Mouse (Mus musculus) forebrain, embryonic 10.5 days (tissue): Measurements from ENCODE around the gene Gdpd5. TPM values are rescaled to one million over a fixed set of nuclear protein-coding genes. Genes with fewer than 3 reads are reported as not detected.

ENCODE experiments used
- DNase-seq: peaks from one replicate; pipeline ENCODE4 v3.0.0-alpha.2; 2017; ENCODE audit warnings: low spot score; ENCODE audit errors: extremely low spot score
- H3K27ac ChIP-seq: fragments of 300-500 bp; sonication (generic); 2 replicates; pipeline ENCODE4 v1.5.1; 2016; ENCODE audit warnings: mild to moderate bottlenecking
- H3K27me3 ChIP-seq: fragments of 300-500 bp; sonication (generic); 2 replicates; pipeline ENCODE4 v1.6.1; 2016; ENCODE audit warnings: mild to moderate bottlenecking; ENCODE audit not compliant: poor library complexity, severe bottlenecking
- H3K36me3 ChIP-seq: fragments of 300-500 bp; sonication (generic); replicated peaks from 2 replicates; pipeline ENCODE4 v1.6.1; 2016; ENCODE audit warnings: mild to moderate bottlenecking, moderate library complexity
- H3K4me1 ChIP-seq: fragments of 300-500 bp; sonication (generic); 2 replicates; pipeline ENCODE4 v1.6.1; 2016
- H3K4me3 ChIP-seq: fragments of 300-500 bp; sonication (generic); 2 replicates; pipeline ENCODE4 v1.5.1; 2016; ENCODE audit warnings: mild to moderate bottlenecking, moderate library complexity
- H3K9me3 ChIP-seq: fragments of 300-500 bp; sonication (generic); 2 replicates; pipeline ENCODE4 v1.6.1; 2016; ENCODE audit warnings: mild to moderate bottlenecking, moderate library complexity
- WGBS: fragments of 180-500 bp; shearing (Covaris S2); methylation state at CpG from one replicate; pipeline ENCODE4 v1.1.7; 2016; 5-methylcytosine and 5-hydroxymethylcytosine counted together
- polyA plus RNA-seq: library from polyadenylated mRNA; unstranded; fragments of >200 nt; fragmentation: Nextera tagmentation; extraction: Ambion mirVana; gene quantifications from 2 replicates; pipeline ENCODE4 v1.2.1, GENCODE M21; 2016

The Gdpd5 gene
- polyA plus RNA-seq, 1 experiment from 2014 or later: 15.9 TPM

- no peak overlapping the region for H3K4me3 ChIP-seq
- no peaks in the 10 kb centered on the region for H3K9me3 ChIP-seq
- peaks cover 11% of the 10 kb centered on the region for H3K4me1 ChIP-seq
- H3K27ac ChIP-seq: no peak overlapping the region
- H3K36me3 ChIP-seq: peaks cover 10% of the 10 kb centered on the region
- no peak for DNase-seq
- WGBS: 82% methylated on average over 3 of the region's 3 CpGs
- H3K27me3 ChIP-seq: no peaks in the 10 kb centered on the region
Observed at GRCm38 (mm10) chr7:99419311-99419710, 38.1 kb downstream of the Gdpd5 start.

GRCm38 (mm10) chr7:99421006-99421405, 39.8 kb downstream of the Gdpd5 start:
- no peak for DNase-seq
- H3K4me3 ChIP-seq: no peak overlapping the region
- H3K36me3 ChIP-seq: peaks cover 6% of the 10 kb centered on the region; the same call in 1 of the 2 replicates
- no peaks in the 10 kb centered on the region for H3K9me3 ChIP-seq
- peaks cover 27% of the 10 kb centered on the region for H3K4me1 ChIP-seq
- no peak overlapping the region for H3K27ac ChIP-seq
- H3K27me3 ChIP-seq: no peaks in the 10 kb centered on the region
- 90% methylated on average over 6 of the region's 6 CpGs for WGBS

GRCm38 (mm10) chr7:99424538-99425155, 43.4 kb downstream of the Gdpd5 start:
- Histone ChIP-seq H3K27me3 (no peaks in the 10 kb centered on the region), H3K27ac (peak overlapping the region; percentile 70), H3K4me3 (no peak overlapping the region), H3K36me3 (peaks cover 4% of the 10 kb centered on the region; the same call in 1 of the 2 replicates), H3K9me3 (no peaks in the 10 kb centered on the region), H3K4me1 (peaks cover 42% of the 10 kb centered on the region)
- 22% methylated on average over 8 of the region's 8 CpGs for WGBS
- DNase-seq: no peak

- no peak for DNase-seq
- Histone ChIP-seq H3K9me3 (no peaks in the 10 kb centered on the region), H3K36me3 (peaks cover 4% of the 10 kb centered on the region; the same call in 1 of the 2 replicates), H3K27ac (peak overlapping the region; percentile 70; the same call in 1 of the 2 replicates), H3K4me3 (no peak overlapping the region), H3K27me3 (no peaks in the 10 kb centered on the region), H3K4me1 (peaks cover 48% of the 10 kb centered on the region)
- WGBS: 90% methylated on average over 4 of the region's 4 CpGs
Observed at GRCm38 (mm10) chr7:99425706-99426105, 44.5 kb downstream of the Gdpd5 start.

- no peaks in the 10 kb centered on the region for H3K27me3 ChIP-seq
- peaks cover 4% of the 10 kb centered on the region; the same call in 1 of the 2 replicates for H3K36me3 ChIP-seq
- no peak overlapping the region for H3K4me3 ChIP-seq
- WGBS: 71% methylated on average over 10 of the region's 10 CpGs
- H3K4me1 ChIP-seq: peaks cover 48% of the 10 kb centered on the region
- H3K27ac ChIP-seq: 0 out of 2 replicates have a peak overlapping the region, but pooled peaks have one; percentile 30
- DNase-seq: no peak
- no peaks in the 10 kb centered on the region for H3K9me3 ChIP-seq
Observed at GRCm38 (mm10) chr7:99427031-99427430, 45.8 kb downstream of the Gdpd5 start.

- Histone ChIP-seq H3K4me3 (no peak overlapping the region), H3K27ac (peak overlapping the region; percentile 40; the same call in 1 of the 2 replicates), H3K27me3 (no peaks in the 10 kb centered on the region), H3K36me3 (peaks cover 4% of the 10 kb centered on the region; the same call in 1 of the 2 replicates), H3K4me1 (peaks cover 57% of the 10 kb centered on the region), H3K9me3 (no peaks in the 10 kb centered on the region)
- no peak for DNase-seq
- WGBS: 95% methylated on average over 3 of the region's 3 CpGs
Observed at GRCm38 (mm10) chr7:99427987-99428386, 46.8 kb downstream of the Gdpd5 start.

- DNase-seq: no peak
- Histone ChIP-seq H3K4me3 (no peak overlapping the region), H3K9me3 (no peaks in the 10 kb centered on the region), H3K36me3 (peaks cover 3% of the 10 kb centered on the region; the same call in 1 of the 2 replicates), H3K4me1 (peaks cover 63% of the 10 kb centered on the region), H3K27ac (peak overlapping the region; percentile 40; the same call in 1 of the 2 replicates), H3K27me3 (no peaks in the 10 kb centered on the region)
- 95% methylated on average over 5 of the region's 5 CpGs for WGBS
Observed at GRCm38 (mm10) chr7:99428836-99429235, 47.6 kb downstream of the Gdpd5 start.

- peaks cover 63% of the 10 kb centered on the region for H3K4me1 ChIP-seq
- peaks cover 5% of the 10 kb centered on the region; the same call in 1 of the 2 replicates for H3K27me3 ChIP-seq
- 32% methylated on average over 6 of the region's 6 CpGs for WGBS
- no peaks in the 10 kb centered on the region for H3K36me3 ChIP-seq
- H3K4me3 ChIP-seq: no peak overlapping the region
- DNase-seq: no peak
- 0 out of 2 replicates have a peak overlapping the region, but pooled peaks have one; percentile 30 for H3K27ac ChIP-seq
- no peaks in the 10 kb centered on the region for H3K9me3 ChIP-seq
Observed at GRCm38 (mm10) chr7:99429786-99430185, 48.6 kb downstream of the Gdpd5 start.

GRCm38 (mm10) chr7:99430246-99430645, 49.0 kb downstream of the Gdpd5 start:
- H3K4me1 ChIP-seq: peaks cover 63% of the 10 kb centered on the region

GRCm38 (mm10) chr7:99432248-99432647, 51.0 kb downstream of the Gdpd5 start:
- DNase-seq: no peak
- Histone ChIP-seq H3K27me3 (peaks cover 5% of the 10 kb centered on the region; the same call in 1 of the 2 replicates), H3K36me3 (no peaks in the 10 kb centered on the region), H3K9me3 (no peaks in the 10 kb centered on the region), H3K4me1 (peaks cover 71% of the 10 kb centered on the region), H3K4me3 (no peak overlapping the region), H3K27ac (peak overlapping the region; percentile 63)
- WGBS: 76% methylated on average over 14 of the region's 14 CpGs

More at GRCm38 (mm10) chr7:99430246-99430645, 49.0 kb downstream of the Gdpd5 start:
- H3K27me3 ChIP-seq: peaks cover 5% of the 10 kb centered on the region; the same call in 1 of the 2 replicates
- H3K4me3 ChIP-seq: no peak overlapping the region
- H3K36me3 ChIP-seq: no peaks in the 10 kb centered on the region
- no peaks in the 10 kb centered on the region for H3K9me3 ChIP-seq
- 66% methylated on average over 11 of the region's 11 CpGs for WGBS
- DNase-seq: no peak
- H3K27ac ChIP-seq: no peak overlapping the region

- Histone ChIP-seq H3K4me1 (peaks cover 70% of the 10 kb centered on the region), H3K27me3 (peaks cover 5% of the 10 kb centered on the region; the same call in 1 of the 2 replicates), H3K36me3 (no peaks in the 10 kb centered on the region), H3K9me3 (no peaks in the 10 kb centered on the region), H3K27ac (peak overlapping the region; percentile 63), H3K4me3 (no peak overlapping the region)
- no peak for DNase-seq
- 86% methylated on average over 6 of the region's 6 CpGs for WGBS
Observed at GRCm38 (mm10) chr7:99432863-99433262, 51.6 kb downstream of the Gdpd5 start.

- Histone ChIP-seq H3K27me3 (peaks cover 5% of the 10 kb centered on the region; the same call in 1 of the 2 replicates), H3K4me3 (no peak overlapping the region), H3K27ac (peak overlapping the region; percentile 74), H3K36me3 (no peaks in the 10 kb centered on the region), H3K4me1 (peaks cover 69% of the 10 kb centered on the region), H3K9me3 (no peaks in the 10 kb centered on the region)
- 14% methylated on average over 12 of the region's 12 CpGs for WGBS
- no peak for DNase-seq
Observed at GRCm38 (mm10) chr7:99434672-99435250, 53.5 kb downstream of the Gdpd5 start.

- peaks cover 5% of the 10 kb centered on the region; the same call in 1 of the 2 replicates for H3K27me3 ChIP-seq
- H3K4me1 ChIP-seq: peaks cover 68% of the 10 kb centered on the region
- WGBS: 5% methylated on average over 4 of the region's 4 CpGs
- DNase-seq: no peak
- H3K4me3 ChIP-seq: no peak overlapping the region
- no peaks in the 10 kb centered on the region for H3K9me3 ChIP-seq
- H3K36me3 ChIP-seq: no peaks in the 10 kb centered on the region
- peak overlapping the region; percentile 69 for H3K27ac ChIP-seq
Observed at GRCm38 (mm10) chr7:99436530-99436929, 55.3 kb downstream of the Gdpd5 start.
